Mouse (Mus musculus) CH12.LX (cell line): ENCODE data around the gene Krt6a. TPM values are rescaled to one million over a fixed set of nuclear protein-coding genes. Genes with fewer than 3 reads are reported as not detected.

ENCODE experiments used
- DNase-seq: peaks from one replicate; pipeline ENCODE4 v3.0.0-alpha.2; 2013; ENCODE audit errors: extremely low read depth
- H3K27ac ChIP-seq: 2 replicates; pipeline ENCODE4 v1.5.1; 2012; ENCODE audit warnings: low read depth, mild to moderate bottlenecking, control low read depth, moderate library complexity; ENCODE audit not compliant: insufficient read depth
- H3K27me3 ChIP-seq: replicated peaks from 2 replicates; pipeline ENCODE3; 2012; ENCODE audit warnings: inconsistent platforms
- H3K36me3 ChIP-seq, 2 experiments: replicated peaks in 1 of 2; 2 replicates each; pipeline versions ENCODE3 to v1.6.1; 2012; ENCODE audit warnings: inconsistent platforms in 1 of 2, low read length in 1 of 2, mild to moderate bottlenecking in 1 of 2, mixed read lengths in 1 of 2, moderate library complexity in 1 of 2; ENCODE audit not compliant: control insufficient read depth in 1 of 2, insufficient read depth in 1 of 2
- H3K4me1 ChIP-seq, 2 experiments: 2 replicates each; pipeline ENCODE4 v1.6.1; 2012; ENCODE audit warnings: inconsistent platforms in 1 of 2, moderate library complexity in 1 of 2; ENCODE audit not compliant: insufficient read depth in 2 of 2, control insufficient read depth in 1 of 2
- H3K4me2 ChIP-seq: 2 replicates; pipeline ENCODE4 v1.6.1; 2012; ENCODE audit warnings: low read depth, mild to moderate bottlenecking, control low read depth; ENCODE audit not compliant: poor library complexity, insufficient read depth, severe bottlenecking
- H3K4me3 ChIP-seq, 3 experiments: fragments of 150-350 bp in 1 of 3; sonication (generic) in 1 of 3; replicated peaks in 1 of 3; 2 replicates each; pipeline versions ENCODE3 to v1.5.1; 2011 to 2012; ENCODE audit warnings: low read depth in 2 of 3, low read length in 2 of 3, mild to moderate bottlenecking in 2 of 3, moderate library complexity in 2 of 3, control low read depth in 1 of 3, improper control_type of control experiment in 1 of 3, inconsistent platforms in 1 of 3, mixed read lengths in 1 of 3; ENCODE audit not compliant: poor library complexity in 1 of 3
- H3K79me2 ChIP-seq: replicated peaks from 2 replicates; pipeline ENCODE4 v1.6.1; 2012; ENCODE audit warnings: mild to moderate bottlenecking, moderate library complexity; ENCODE audit not compliant: control insufficient read depth, poor library complexity, insufficient read depth, severe bottlenecking; ENCODE audit errors: extremely low read depth
- H3K9ac ChIP-seq: 2 replicates; pipeline ENCODE4 v1.6.1; 2012; ENCODE audit warnings: low read depth, mild to moderate bottlenecking, control low read depth, moderate library complexity; ENCODE audit not compliant: insufficient read depth
- H3K9me3 ChIP-seq: replicated peaks from 2 replicates; pipeline ENCODE3; 2012; ENCODE audit warnings: low read length, inconsistent platforms, mixed read lengths
- BHLHE40 ChIP-seq: IDR thresholded peaks from 2 replicates; pipeline ENCODE4 v1.6.1; 2011; ENCODE audit warnings: mild to moderate bottlenecking, low read depth, low read length, improper control_type of control experiment
- CHD1 ChIP-seq: IDR thresholded peaks from 2 replicates; pipeline ENCODE4 v1.6.1; 2012; ENCODE audit warnings: low read depth, low read length, improper control_type of control experiment, inconsistent platforms
- CTCF ChIP-seq, 2 experiments: IDR thresholded peaks in 1 of 2; conservative IDR thresholded peaks in 1 of 2; 2 replicates each; pipeline ENCODE4 v1.5.1; 2011 to 2012; ENCODE audit warnings: low read depth in 2 of 2, low read length in 2 of 2, improper control_type of control experiment in 1 of 2, inconsistent platforms in 1 of 2, mild to moderate bottlenecking in 1 of 2, moderate library complexity in 1 of 2
- ELF1 ChIP-seq: IDR thresholded peaks from 2 replicates; pipeline ENCODE4 v1.6.1; 2014; ENCODE audit warnings: low read depth, mild to moderate bottlenecking, inconsistent platforms, low read length, improper control_type of control experiment
- GABPA ChIP-seq: IDR thresholded peaks from 2 replicates; pipeline ENCODE4 v1.6.1; 2012; ENCODE audit warnings: low read depth, low read length, improper control_type of control experiment, inconsistent platforms; ENCODE audit not compliant: insufficient replicate concordance
- HCFC1 ChIP-seq: IDR thresholded peaks from 2 replicates; pipeline ENCODE4 v1.6.1; 2012; ENCODE audit warnings: low read depth, mild to moderate bottlenecking, inconsistent platforms, low read length, improper control_type of control experiment
- JUN ChIP-seq: IDR thresholded peaks from 2 replicates; pipeline ENCODE4 v1.6.1; 2011; ENCODE audit warnings: low read depth, mild to moderate bottlenecking, low read length, improper control_type of control experiment, moderate library complexity; ENCODE audit not compliant: insufficient read depth
- MAFK ChIP-seq: IDR thresholded peaks from 2 replicates; pipeline ENCODE4 v1.6.1; 2011; ENCODE audit warnings: low read length, improper control_type of control experiment; ENCODE audit not compliant: insufficient replicate concordance
- MAX ChIP-seq: IDR thresholded peaks from 2 replicates; pipeline ENCODE4 v1.6.1; 2011; ENCODE audit warnings: low read length, improper control_type of control experiment
- MAZ ChIP-seq: IDR thresholded peaks from 2 replicates; pipeline ENCODE4 v1.6.1; 2012; ENCODE audit warnings: low read depth, mild to moderate bottlenecking, inconsistent platforms, low read length, improper control_type of control experiment, moderate library complexity
- MXI1 ChIP-seq: IDR thresholded peaks from 2 replicates; pipeline ENCODE4 v1.6.1; 2011; ENCODE audit warnings: mild to moderate bottlenecking, low read depth, low read length, improper control_type of control experiment
- MYC ChIP-seq: IDR thresholded peaks from 2 replicates; pipeline ENCODE4 v1.6.1; 2011; ENCODE audit warnings: low read depth, mild to moderate bottlenecking, improper control_type of control experiment, low read length
- NELFE ChIP-seq: IDR thresholded peaks from 2 replicates; pipeline ENCODE4 v1.6.1; 2011; ENCODE audit warnings: low read depth, low read length, improper control_type of control experiment
- NRF1 ChIP-seq: IDR thresholded peaks from 2 replicates; pipeline ENCODE4 v1.6.1; 2014; ENCODE audit warnings: low read depth, mild to moderate bottlenecking, inconsistent platforms, low read length, improper control_type of control experiment, moderate library complexity
- POLR2A ChIP-seq: IDR thresholded peaks from 2 replicates; pipeline ENCODE4 v1.6.1; 2011; ENCODE audit warnings: low read depth, mild to moderate bottlenecking, improper control_type of control experiment, low read length
- SIN3A ChIP-seq: IDR thresholded peaks from 2 replicates; pipeline ENCODE4 v1.6.1; 2012; ENCODE audit warnings: low read length, improper control_type of control experiment, inconsistent platforms
- TCF12 ChIP-seq: IDR thresholded peaks from 2 replicates; pipeline ENCODE4 v1.6.1; 2014; ENCODE audit warnings: low read depth, mild to moderate bottlenecking, inconsistent platforms, low read length, improper control_type of control experiment
- UBTF ChIP-seq: IDR thresholded peaks from 2 replicates; pipeline ENCODE4 v1.6.1; 2012; ENCODE audit warnings: low read depth, mild to moderate bottlenecking, inconsistent platforms, low read length, improper control_type of control experiment, moderate library complexity
- USF2 ChIP-seq: conservative IDR thresholded peaks from 2 replicates; pipeline ENCODE4 v1.6.1; 2011; ENCODE audit warnings: low read depth, low read length, improper control_type of control experiment
- ZC3H11A ChIP-seq: IDR thresholded peaks from 2 replicates; pipeline ENCODE4 v1.6.1; 2012; ENCODE audit warnings: low read depth, mild to moderate bottlenecking, inconsistent platforms, low read length, improper control_type of control experiment
- ZMIZ1 ChIP-seq: IDR thresholded peaks from 2 replicates; pipeline ENCODE4 v1.6.1; 2012; ENCODE audit warnings: low read depth, mild to moderate bottlenecking, inconsistent platforms, low read length, improper control_type of control experiment
- dilution Hi-C: fragments of 300-500 bp; cut with MboI; formaldehyde crosslinking; loops from 2 replicates; pipeline ENCODE4 v1.14.3; 2020; ENCODE audit warnings: low sequenced_read_pairs; ENCODE audit not compliant: extremely low pct_unique_long_range_greater_than_20kb, extremely low pct_ligation_motif_present
- in situ Hi-C: fragments of 300-500 bp; cut with MboI; formaldehyde crosslinking; loops from 3 replicates; pipeline ENCODE4 v1.14.3; 2019; ENCODE audit warnings: low sequenced_read_pairs, low pct_ligation_motif_present, low pct_unique_long_range_greater_than_20kb, mixed read lengths
- polyA plus RNA-seq: library from polyadenylated mRNA; unstranded; fragments of >175 nt; gene quantifications from 2 replicates; pipeline ENCODE4 v1.2.1, GENCODE M21; 2012; ENCODE audit warnings: low read depth; ENCODE audit not compliant: insufficient read length
- total RNA-seq, 2 experiments: library from RNA; depleted of rRNA; stranded (reverse); fragments of 300-350 nt in 1 of 2; fragments of >200 nt in 1 of 2; gene quantifications; 2 replicates each; pipeline ENCODE4 v1.2.3; 2012 to 2014

Gene Krt6a
- total and polyA plus RNA-seq, 3 experiments = not detected

- Histone ChIP-seq H3K9ac (no peak overlapping the region), H3K27ac (no peak overlapping the region), H3K4me3 (no peak overlapping the region), H3K4me2 (no peak overlapping the region), H3K4me1 (no peaks in the 10 kb centered on the region), H3K27me3 (peaks cover 94% of the 10 kb centered on the region), H3K36me3 (no peaks in the 10 kb centered on the region), H3K79me2 (no peaks in the 10 kb centered on the region), H3K9me3 (no peaks in the 10 kb centered on the region)
- no peak for DNase-seq
- dilution Hi-C loops (no loop called here), in situ Hi-C loops (no loop called here)
- no peak for TF ChIP-seq MAX
- TF ChIP-seq CTCF (conservative IDR thresholded peaks at IDR 0.05 in 1 of 2, IDR thresholded peaks at IDR 0.05 in 1 of 2; ENCODE audit: low read depth in 2 of 2, low read length in 2 of 2) = no peak
- no peak for TF ChIP-seq JUN
- no peak for TF ChIP-seq BHLHE40
- TF ChIP-seq GABPA = no peak
- no peak for TF ChIP-seq NELFE
- no peak for TF ChIP-seq CHD1
- TF ChIP-seq USF2 = no peak
- TF ChIP-seq MAFK = no peak
- no peak for TF ChIP-seq NRF1
- no peak for TF ChIP-seq POLR2A
- TF ChIP-seq TCF12 = no peak
- no peak for TF ChIP-seq MXI1
- no peak for TF ChIP-seq MYC
- no peak for TF ChIP-seq ELF1
- TF ChIP-seq MAZ = no peak
- no peak for TF ChIP-seq UBTF
- TF ChIP-seq ZMIZ1 = no peak
These were observed 30.6 kb upstream of the Krt6a start for GRCm38 (mm10) chr15:101724686-101725085.

- H3K27ac ChIP-seq = no peak overlapping the region
- dilution Hi-C loops = no loop called here
- H3K4me3 ChIP-seq = no peak overlapping the region
- no peak for TF ChIP-seq SIN3A
- no peak for TF ChIP-seq TCF12
- TF ChIP-seq ZC3H11A = no peak
- no peak for TF ChIP-seq HCFC1
- TF ChIP-seq, all 38 proteins: peak for 0
- H3K4me1 ChIP-seq = no peaks in the 10 kb centered on the region
- H3K9me3 ChIP-seq = no peaks in the 10 kb centered on the region
- H3K4me2 ChIP-seq = no peak overlapping the region
- H3K36me3 ChIP-seq = no peaks in the 10 kb centered on the region
- DNase-seq = no peak
- in situ Hi-C loops = no loop called here
- no peaks in the 10 kb centered on the region for H3K79me2 ChIP-seq
- peaks cover 92% of the 10 kb centered on the region for H3K27me3 ChIP-seq
- no peak overlapping the region for H3K9ac ChIP-seq
These were observed 21.7 kb upstream of the Krt6a start for GRCm38 (mm10) chr15:101715831-101716230.
